Mouse (Mus musculus) ovary, postnatal 10 days (tissue): ENCODE data around the gene Smarcc2.

Experiments used
- DNase-seq: peaks from one replicate; pipeline ENCODE4 v3.0.0; 2022; ENCODE audit warnings: low spot score

Gene Smarcc2

DNA sequence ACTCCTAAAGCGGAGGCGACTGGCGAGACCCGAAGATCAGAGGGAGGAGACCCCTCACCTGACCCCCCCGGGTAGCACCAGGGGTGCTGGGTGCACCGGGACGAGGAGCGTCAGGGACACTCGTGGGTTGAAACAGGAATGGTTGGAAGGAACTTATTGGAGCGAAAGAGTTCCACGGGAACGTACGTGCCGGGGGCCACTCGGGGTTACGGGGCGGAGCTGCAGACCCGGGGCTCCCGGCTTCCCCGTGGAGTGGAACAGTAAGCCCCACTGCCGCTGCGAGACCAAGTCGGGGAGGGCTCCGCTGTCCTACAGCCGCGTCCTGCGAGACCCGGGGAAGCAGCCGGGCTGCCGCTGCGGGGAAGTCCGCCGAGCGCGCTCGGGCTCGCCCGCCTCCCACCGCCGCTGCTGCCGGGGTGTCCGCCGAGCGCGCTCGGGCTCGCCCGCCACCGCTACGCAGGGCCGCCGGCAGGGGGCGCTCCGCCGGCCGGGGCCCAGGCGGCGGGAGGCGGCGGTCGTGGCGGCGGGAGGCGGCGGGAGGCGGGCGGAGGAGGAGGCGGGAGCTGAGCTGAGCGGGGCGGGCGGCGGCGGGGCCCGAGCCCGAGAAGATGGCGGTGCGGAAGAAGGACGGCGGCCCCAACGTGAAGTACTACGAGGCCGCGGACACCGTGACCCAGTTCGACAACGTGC, at the start of gene Smarcc2:
Gene Smarcc2 (plus strand): TSS at position 530 of the 690 bp plus-strand sequence.
- DNase-seq = peak; percentile 69

DNA sequence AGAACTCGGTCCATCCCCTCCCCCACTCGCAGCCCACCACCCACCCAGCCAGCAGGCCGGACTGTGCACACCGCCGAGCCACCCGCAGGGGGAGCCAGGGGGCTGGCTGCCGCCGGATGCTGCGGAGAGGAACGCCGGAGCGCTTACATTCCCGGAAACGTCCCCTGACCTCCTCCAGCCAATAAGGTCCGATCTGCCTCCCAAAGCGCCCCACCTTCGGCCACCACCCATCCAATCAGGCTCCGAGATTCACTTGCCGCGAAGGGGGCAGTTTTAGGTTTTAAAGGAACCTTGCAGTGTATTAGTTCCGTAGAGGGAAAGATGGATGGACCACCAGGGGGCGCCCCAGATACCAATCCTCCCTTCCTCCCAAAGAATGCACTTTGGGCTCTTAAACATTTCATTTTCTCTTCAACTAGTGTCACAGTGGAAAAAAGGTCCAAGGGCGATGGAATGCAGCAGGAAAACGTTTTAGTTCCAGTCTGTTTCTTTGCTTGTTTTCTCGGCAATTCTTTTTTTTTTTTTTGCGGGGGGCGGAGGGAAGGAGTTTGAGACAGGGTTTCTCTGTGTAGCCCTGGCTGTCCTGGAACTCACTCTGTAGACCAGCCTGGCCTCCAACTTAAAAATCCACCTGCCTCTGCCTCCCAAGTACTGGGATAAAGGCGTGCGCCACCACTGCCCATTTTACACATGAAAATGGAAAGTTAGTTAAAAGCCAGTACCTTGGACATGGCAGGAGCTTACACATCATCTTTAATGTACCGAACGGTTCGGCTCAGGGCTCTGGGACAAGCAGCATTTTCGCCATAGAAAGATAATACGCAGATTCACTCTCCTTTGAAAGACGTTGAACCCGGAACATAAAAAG, 49.1 kb upstream of the Smarcc2 start:
- DNase-seq = peak; percentile 89

DNA sequence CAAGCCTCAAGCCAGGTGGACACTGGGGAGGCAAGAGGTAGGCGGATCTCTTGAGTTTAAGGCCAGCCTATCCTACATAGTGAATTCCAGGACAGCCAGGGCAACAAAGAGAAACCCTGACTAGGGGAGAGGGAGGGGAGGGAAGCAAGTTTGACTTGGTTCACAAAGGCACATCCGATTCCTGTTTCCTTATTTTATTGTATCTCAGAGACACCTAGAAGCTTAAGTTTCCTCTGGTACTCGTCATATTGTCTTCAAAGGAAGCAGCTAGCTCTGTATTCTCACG, 48.5 kb upstream of the Smarcc2 start:
- DNase-seq = no peak

- DNase-seq = peak; percentile 96
Observed at GRCm38 (mm10) chr10:128411211-128412054, 47.6 kb upstream of the Smarcc2 start, which contains the start of the genes Nabp2 and Rnf41. Gene Nabp2, minus strand, starts transcription at chr10:128411492. Gene Rnf41, plus strand, starts transcription at chr10:128411657.

- DNase-seq = no peak
Observed at GRCm38 (mm10) chr10:128412055-128412381, 47.0 kb upstream of the Smarcc2 start.

- no peak for DNase-seq
Observed at GRCm38 (mm10) chr10:128412558-128412957, 46.5 kb upstream of the Smarcc2 start.

DNA sequence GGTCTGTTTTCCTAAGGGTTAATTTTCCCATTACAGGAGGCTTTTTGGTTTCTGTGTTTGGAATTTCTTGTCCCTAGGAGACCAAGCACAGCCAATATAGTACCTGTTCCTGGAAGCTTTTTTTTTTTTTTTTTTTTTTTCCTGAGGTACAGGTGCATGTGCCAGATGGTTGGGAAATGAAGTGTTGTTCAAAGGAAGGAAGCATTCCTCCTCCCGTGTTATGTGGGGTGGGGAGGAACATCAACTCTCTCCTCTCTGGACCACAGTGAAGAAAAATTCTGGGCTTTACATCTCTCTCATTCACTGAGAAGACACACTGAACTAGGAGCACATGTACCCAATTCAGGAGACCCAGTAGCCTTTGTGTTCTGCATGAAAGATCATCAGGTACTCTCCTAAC, 46.0 kb upstream of the Smarcc2 start:
- DNase-seq = no peak

DNA sequence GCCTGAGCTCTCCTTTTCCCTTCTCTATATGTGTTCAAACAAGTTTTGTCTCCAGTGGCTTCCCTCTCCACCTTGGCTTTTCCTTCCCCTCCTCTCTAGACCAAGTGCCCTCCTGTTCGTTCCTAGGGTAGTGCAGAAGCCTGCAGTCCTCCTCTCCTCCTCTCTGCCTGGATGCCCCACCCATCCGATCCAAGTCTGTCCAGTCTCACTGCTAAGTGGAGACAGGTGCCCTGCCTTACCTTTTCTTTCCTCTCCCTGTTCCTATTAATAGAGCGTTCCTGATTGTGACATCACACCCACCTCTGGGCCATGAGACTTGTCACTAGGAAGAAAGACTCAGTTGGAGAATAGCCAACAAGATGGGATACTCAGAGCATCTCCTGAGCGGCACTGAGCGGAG, 44.2 kb upstream of the Smarcc2 start:
- DNase-seq = no peak

- DNase-seq = no peak
Observed at GRCm38 (mm10) chr10:128422426-128422825, 36.6 kb upstream of the Smarcc2 start.

DNA sequence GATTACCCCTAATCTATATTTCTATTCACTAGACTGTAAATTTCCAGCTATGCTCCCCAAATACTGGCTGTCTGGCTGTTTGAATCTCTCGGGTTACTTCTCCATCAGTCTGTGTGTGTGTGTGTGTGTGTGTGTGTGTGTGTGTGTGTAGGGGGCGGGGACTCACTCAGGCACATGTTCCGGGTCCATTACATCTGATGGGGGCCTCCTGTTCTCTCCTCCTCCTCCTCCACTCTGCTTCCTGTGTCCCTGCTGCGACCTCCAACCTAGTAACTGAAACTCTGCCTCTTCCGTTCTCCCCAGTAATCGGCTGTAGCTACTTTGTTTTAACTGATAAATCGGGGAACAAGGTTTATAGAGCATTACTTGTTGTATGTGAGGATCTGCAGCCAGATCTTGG, 34.4 kb upstream of the Smarcc2 start:
- no peak for DNase-seq

DNA sequence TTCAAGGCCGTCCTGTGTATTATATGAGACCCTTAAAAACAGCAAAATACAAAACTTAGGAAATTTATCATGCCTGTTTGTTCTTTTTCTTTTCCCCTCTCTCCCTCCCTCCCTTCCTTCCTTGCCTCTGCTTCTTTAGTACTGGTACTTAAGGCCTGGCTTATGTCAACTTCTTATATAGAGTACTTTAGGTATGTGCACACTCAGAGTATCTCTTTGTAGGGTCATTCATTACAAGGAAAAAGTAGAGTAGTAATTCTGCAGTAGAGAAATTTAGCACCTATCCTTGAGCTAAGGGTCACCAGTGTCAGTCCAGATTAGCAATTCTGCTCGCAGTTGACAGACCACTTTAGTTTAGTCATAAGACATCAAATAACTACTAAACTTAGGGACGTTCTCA, 33.8 kb upstream of the Smarcc2 start:
- no peak for DNase-seq

GRCm38 (mm10) chr10:128429052-128429451, 30.0 kb upstream of the Smarcc2 start:
- no peak for DNase-seq

DNA sequence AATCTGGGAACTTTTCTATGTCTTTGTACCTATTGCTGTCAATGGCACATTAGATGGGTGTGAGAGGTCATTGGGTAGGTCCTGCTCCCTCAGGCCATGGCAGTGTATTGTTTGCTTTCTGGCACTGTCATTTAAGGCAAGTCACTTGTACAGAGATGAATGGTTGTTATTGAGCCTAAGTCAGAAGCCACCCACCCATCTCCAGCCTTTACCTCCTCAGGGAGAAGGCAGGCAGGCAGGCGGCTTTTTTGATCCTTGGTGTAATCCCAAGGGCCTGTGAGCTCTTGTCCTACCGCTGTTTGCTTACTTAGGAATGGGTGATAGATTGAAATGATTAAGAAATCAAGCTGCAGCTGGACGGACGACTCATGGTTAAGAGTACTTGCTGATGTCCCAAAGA, 29.6 kb upstream of the Smarcc2 start:
- no peak for DNase-seq

- no peak for DNase-seq
Observed at GRCm38 (mm10) chr10:128433417-128433816, 25.6 kb upstream of the Smarcc2 start.

DNA sequence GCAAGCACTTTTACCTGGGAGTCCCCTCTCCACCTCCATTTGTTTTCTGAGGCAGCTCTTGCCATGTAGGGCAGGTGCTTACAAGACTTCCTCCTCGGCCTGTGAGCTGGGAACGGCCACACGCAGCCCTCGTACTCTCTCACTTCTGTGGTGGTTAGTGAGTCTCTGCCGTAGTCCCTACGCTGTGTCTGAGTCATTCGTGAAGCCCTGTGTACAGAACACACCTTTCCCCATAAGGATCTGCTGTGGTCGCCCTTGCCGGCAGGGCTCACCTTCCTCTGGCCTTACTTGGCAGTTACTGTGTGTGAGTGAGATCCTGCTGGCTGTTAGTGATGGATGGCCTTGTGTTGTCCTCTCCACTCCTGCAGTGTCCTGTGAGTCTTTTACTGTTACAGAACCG, 24.4 kb upstream of the Smarcc2 start:
- no peak for DNase-seq

GRCm38 (mm10) chr10:128435186-128435823, 23.7 kb upstream of the Smarcc2 start:
- no peak for DNase-seq

DNA sequence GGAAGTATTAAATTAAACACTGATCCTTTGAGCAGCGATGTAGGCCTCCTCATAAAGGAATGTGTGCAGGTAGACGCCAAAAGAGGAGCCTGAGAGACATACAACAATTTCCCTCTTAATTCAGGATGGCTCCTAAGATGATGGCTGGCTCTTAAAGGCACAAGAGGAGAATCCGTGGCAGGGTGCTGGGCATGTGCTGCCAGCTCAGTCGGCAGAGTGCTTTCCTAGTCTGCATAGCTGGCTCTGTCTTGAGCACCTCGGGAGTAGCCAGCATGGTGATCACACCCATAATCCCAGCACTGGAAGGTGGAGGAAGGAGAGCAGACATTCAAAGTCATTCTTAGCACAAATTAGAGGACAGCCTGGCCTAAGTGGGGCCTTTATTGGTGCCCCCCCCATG, 23.2 kb upstream of the Smarcc2 start:
- DNase-seq = no peak

GRCm38 (mm10) chr10:128436376-128436775, 22.7 kb upstream of the Smarcc2 start:
- DNase-seq = no peak

DNA sequence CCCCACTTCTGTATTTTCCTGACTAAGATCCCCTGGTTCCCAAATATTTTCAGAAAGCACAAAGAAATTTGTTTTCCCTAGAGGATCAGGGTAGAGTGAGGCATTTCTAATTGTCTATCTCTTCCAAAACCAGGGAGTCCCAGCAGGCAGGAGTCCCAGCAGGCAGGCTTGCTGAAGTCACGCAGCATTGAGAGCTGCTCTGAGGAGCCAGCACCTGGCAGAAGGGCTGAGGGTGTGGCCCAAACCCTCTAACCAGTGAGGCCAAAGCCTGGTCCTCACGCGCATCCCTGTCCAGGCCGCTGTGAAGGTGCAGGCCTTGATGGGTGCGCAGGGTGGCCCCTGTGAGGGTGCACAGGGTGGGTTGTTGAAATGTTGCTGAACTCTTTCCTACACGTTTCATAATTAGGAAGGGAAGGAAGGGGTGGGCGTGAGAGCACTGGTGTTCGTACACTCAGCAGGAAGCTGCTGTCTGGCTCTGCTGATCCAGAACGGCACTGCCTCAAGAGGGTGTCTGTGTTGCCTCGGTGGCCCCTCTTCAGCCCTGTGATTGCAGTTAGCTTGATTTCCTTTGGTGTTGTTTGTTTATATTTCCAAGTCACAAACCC, 20.3 kb upstream of the Smarcc2 start:
- no peak for DNase-seq

DNA sequence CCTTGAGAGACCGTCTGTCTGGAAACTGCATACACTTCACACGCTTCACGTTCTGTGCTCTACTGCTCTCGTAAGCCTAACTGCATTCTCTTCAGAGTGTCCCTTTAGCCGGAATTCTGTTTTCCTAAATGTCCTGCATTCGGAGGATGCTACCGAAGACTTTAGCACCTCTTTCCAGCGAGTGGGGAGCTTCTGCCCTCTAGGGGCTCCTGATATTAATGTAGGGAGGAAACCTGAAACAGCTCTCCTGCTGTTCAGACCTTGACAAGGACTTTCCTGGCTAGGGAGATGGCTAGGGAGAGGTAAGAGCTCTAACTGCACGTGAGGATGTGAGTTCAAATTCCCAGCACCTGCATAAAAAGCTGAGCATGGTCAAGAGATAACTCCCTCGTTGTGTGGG, 18.6 kb upstream of the Smarcc2 start:
- DNase-seq = no peak

DNA sequence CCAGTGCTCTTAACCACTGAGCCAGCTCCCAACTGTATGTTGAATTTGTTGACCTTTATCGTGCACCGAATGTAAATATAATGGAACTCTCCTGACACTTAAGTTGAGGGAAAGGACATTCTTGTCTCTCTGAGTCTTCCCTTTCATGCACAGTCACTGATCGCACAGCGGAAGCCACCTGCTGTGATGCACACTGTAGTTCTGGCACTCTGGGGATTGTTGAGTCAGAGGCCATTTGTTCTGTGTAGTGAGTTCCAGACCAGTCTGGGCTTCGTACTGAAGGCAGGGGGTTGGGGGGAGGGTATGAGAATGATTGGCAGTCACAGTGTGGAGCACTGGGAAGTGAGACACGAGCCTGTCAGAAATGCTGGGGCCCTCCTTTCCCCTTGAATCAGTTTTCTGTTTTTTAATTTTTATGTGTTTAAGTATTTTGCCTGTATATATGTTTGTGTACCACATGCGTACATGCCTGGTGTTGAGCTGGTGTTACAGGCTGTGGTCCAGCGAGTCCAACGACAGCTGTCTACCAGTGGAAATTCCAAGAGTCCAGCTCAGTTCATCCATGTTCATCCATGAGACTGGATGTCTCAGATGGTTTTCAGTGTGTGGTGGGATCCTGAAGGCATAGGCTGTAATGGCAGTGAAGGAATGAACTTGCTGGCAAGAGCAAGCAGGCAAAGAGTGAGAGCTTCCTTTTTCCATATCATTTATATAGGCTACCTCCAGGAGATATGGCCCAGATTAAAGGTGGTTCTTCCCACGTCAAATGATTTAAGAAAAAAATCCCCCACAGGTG, 17.5 kb upstream of the Smarcc2 start:
- DNase-seq = no peak
